Mouse (Mus musculus) MEL (cell line): Measurements from ENCODE around the gene Bricd5. TPM values are rescaled to one million over a fixed set of nuclear protein-coding genes. Genes with fewer than 3 reads are reported as not detected.

ENCODE experiments used
- DNase-seq: peaks from one replicate; pipeline ENCODE4 v3.0.0; 2011; ENCODE audit warnings: low read depth, low spot score
- H3K27ac ChIP-seq: 2 replicates; pipeline ENCODE4 v1.5.1; 2012; ENCODE audit warnings: low read depth, mild to moderate bottlenecking, control low read depth, low read length, moderate library complexity; ENCODE audit not compliant: control insufficient read depth
- H3K27me3 ChIP-seq, 2 experiments: fragments of 150-350 bp in 1 of 2; sonication (generic) in 1 of 2; 2 replicates each; pipeline ENCODE4 v1.6.1; 2012; ENCODE audit warnings: low read length in 2 of 2, mild to moderate bottlenecking in 2 of 2, improper control_type of control experiment in 1 of 2, moderate library complexity in 1 of 2; ENCODE audit not compliant: insufficient read depth in 2 of 2, control insufficient read depth in 1 of 2
- H3K36me3 ChIP-seq, 2 experiments: 2 replicates each; pipeline ENCODE4 v1.6.1; 2012 to 2014; ENCODE audit warnings: low read length in 2 of 2, improper control_type of control experiment in 1 of 2, inconsistent platforms in 1 of 2, mild to moderate bottlenecking in 1 of 2; ENCODE audit not compliant: insufficient read depth in 2 of 2, control insufficient read depth in 1 of 2
- H3K4me1 ChIP-seq, 2 experiments: fragments of 150-350 bp in 1 of 2; sonication (generic) in 1 of 2; 2 replicates each; pipeline ENCODE4 v1.6.1; 2012; ENCODE audit warnings: low read length in 2 of 2, improper control_type of control experiment in 1 of 2, mild to moderate bottlenecking in 1 of 2; ENCODE audit not compliant: insufficient read depth in 2 of 2, control insufficient read depth in 1 of 2
- H3K4me3 ChIP-seq, 2 experiments: fragments of 150-350 bp in 1 of 2; sonication (generic) in 1 of 2; 2 replicates each; pipeline ENCODE4 v1.5.1; 2012; ENCODE audit warnings: low read depth in 2 of 2, low read length in 2 of 2, mild to moderate bottlenecking in 2 of 2, moderate library complexity in 2 of 2, control low read depth in 1 of 2, improper control_type of control experiment in 1 of 2; ENCODE audit not compliant: control insufficient read depth in 1 of 2, insufficient read depth in 1 of 2
- H3K79me2 ChIP-seq: 2 replicates; pipeline ENCODE4 v1.6.1; 2012; ENCODE audit warnings: mild to moderate bottlenecking, low read length, moderate library complexity; ENCODE audit not compliant: control insufficient read depth, poor library complexity, insufficient read depth
- H3K9ac ChIP-seq: 2 replicates; pipeline ENCODE4 v1.6.1; 2012; ENCODE audit warnings: low read depth, mild to moderate bottlenecking, control low read depth, low read length, moderate library complexity; ENCODE audit not compliant: control insufficient read depth, poor library complexity, severe bottlenecking
- H3K9me3 ChIP-seq: fragments of 150-350 bp; sonication (generic); replicated peaks from 2 replicates; pipeline ENCODE4 v1.6.1; 2012; ENCODE audit warnings: mild to moderate bottlenecking, low read length, improper control_type of control experiment, moderate library complexity; ENCODE audit not compliant: insufficient read depth
- CHD1 ChIP-seq: IDR thresholded peaks from 2 replicates; pipeline ENCODE4 v1.6.1; 2012; ENCODE audit warnings: low read depth, mild to moderate bottlenecking, inconsistent platforms, low read length, improper control_type of control experiment
- CHD2 ChIP-seq: IDR thresholded peaks from 2 replicates; pipeline ENCODE4 v1.6.1; 2011; ENCODE audit warnings: low read length, improper control_type of control experiment
- CTCF ChIP-seq, 3 experiments: IDR thresholded peaks in 2 of 3; conservative IDR thresholded peaks in 1 of 3; 2 replicates each; pipeline ENCODE4 v1.5.1; 2011 to 2012; ENCODE audit warnings: low read length in 3 of 3, low read depth in 2 of 3, mild to moderate bottlenecking in 2 of 3, improper control_type of control experiment in 1 of 3, inconsistent platforms in 1 of 3, mixed read lengths in 1 of 3, moderate library complexity in 1 of 3; ENCODE audit not compliant: control insufficient read depth in 1 of 3, insufficient read depth in 1 of 3, poor library complexity in 1 of 3, severe bottlenecking in 1 of 3
- E2F4 ChIP-seq: IDR thresholded peaks from 2 replicates; pipeline ENCODE4 v1.6.1; 2011; ENCODE audit warnings: low read depth, low read length, improper control_type of control experiment, borderline replicate concordance
- EP300 ChIP-seq, 2 experiments: IDR thresholded peaks; 2 replicates each; pipeline ENCODE4 v1.6.1; 2011; ENCODE audit warnings: improper control_type of control experiment in 2 of 2, low read length in 2 of 2, low read depth in 1 of 2, mild to moderate bottlenecking in 1 of 2
- HCFC1 ChIP-seq: IDR thresholded peaks from 2 replicates; pipeline ENCODE4 v1.6.1; 2012; ENCODE audit warnings: low read depth, mild to moderate bottlenecking, inconsistent platforms, low read length, improper control_type of control experiment, moderate library complexity
- KAT2A ChIP-seq: conservative IDR thresholded peaks from 2 replicates; pipeline ENCODE4 v1.6.1; 2012; ENCODE audit warnings: low read depth, low read length, improper control_type of control experiment, inconsistent platforms
- MEF2A ChIP-seq: IDR thresholded peaks from 2 replicates; pipeline ENCODE4 v1.6.1; 2014; ENCODE audit warnings: low read depth, mild to moderate bottlenecking, inconsistent platforms, low read length, improper control_type of control experiment; ENCODE audit not compliant: poor library complexity, insufficient replicate concordance, severe bottlenecking; ENCODE audit errors: extremely low read depth
- MXI1 ChIP-seq: IDR thresholded peaks from 2 replicates; pipeline ENCODE4 v1.6.1; 2011; ENCODE audit warnings: mild to moderate bottlenecking, low read depth, low read length, improper control_type of control experiment
- MYB ChIP-seq: IDR thresholded peaks from 2 replicates; pipeline ENCODE4 v1.6.1; 2011; ENCODE audit warnings: mild to moderate bottlenecking, low read depth, low read length, improper control_type of control experiment
- POLR2AphosphoS2 ChIP-seq: IDR thresholded peaks from 2 replicates; pipeline ENCODE4 v1.6.1; 2011; ENCODE audit warnings: low read length, improper control_type of control experiment
- POLR2AphosphoS5 ChIP-seq: IDR thresholded peaks from 2 replicates; pipeline ENCODE4 v1.6.1; 2012; ENCODE audit warnings: low read depth, borderline replicate concordance, mild to moderate bottlenecking, inconsistent platforms, low read length, moderate library complexity, mixed read lengths
- SIN3A ChIP-seq: IDR thresholded peaks from 2 replicates; pipeline ENCODE4 v1.6.1; 2012; ENCODE audit warnings: low read length, improper control_type of control experiment, inconsistent platforms
- TAL1 ChIP-seq: IDR thresholded peaks from 2 replicates; pipeline ENCODE4 v1.6.1; 2012; ENCODE audit warnings: mild to moderate bottlenecking, inconsistent platforms, low read length, moderate library complexity, mixed read lengths
- TCF12 ChIP-seq: IDR thresholded peaks from 2 replicates; pipeline ENCODE4 v1.6.1; 2014; ENCODE audit warnings: low read depth, mild to moderate bottlenecking, inconsistent platforms, low read length, improper control_type of control experiment, moderate library complexity
- UBTF ChIP-seq: IDR thresholded peaks from 2 replicates; pipeline ENCODE4 v1.6.1; 2012; ENCODE audit warnings: low read depth, mild to moderate bottlenecking, inconsistent platforms, low read length, improper control_type of control experiment, moderate library complexity, borderline replicate concordance; ENCODE audit not compliant: insufficient read depth
- USF2 ChIP-seq, 2 experiments: IDR thresholded peaks; 2 replicates each; pipeline ENCODE4 v1.6.1; 2011 to 2012; ENCODE audit warnings: improper control_type of control experiment in 2 of 2, low read length in 2 of 2, borderline replicate concordance in 1 of 2, inconsistent platforms in 1 of 2, low read depth in 1 of 2, mild to moderate bottlenecking in 1 of 2; ENCODE audit not compliant: insufficient read depth in 1 of 2
- ZKSCAN1 ChIP-seq: IDR thresholded peaks from 2 replicates; pipeline ENCODE4 v1.6.1; 2012; ENCODE audit warnings: low read depth, mild to moderate bottlenecking, inconsistent platforms, low read length, improper control_type of control experiment, moderate library complexity
- ZNF384 ChIP-seq: IDR thresholded peaks from 2 replicates; pipeline ENCODE4 v1.6.1; 2012; ENCODE audit warnings: low read depth, mild to moderate bottlenecking, inconsistent platforms, low read length, improper control_type of control experiment
- polyA plus RNA-seq, 2 experiments: library from polyadenylated mRNA; stranded (reverse) in 1 of 2; unstranded in 1 of 2; fragments of >175 nt in 1 of 2; fragments of >200 nt in 1 of 2; gene quantifications; 2 replicates each; pipeline versions ENCODE4 v1.2.1 to v1.2.4; 2012; ENCODE audit warnings: low replicate concordance in 2 of 2, low read depth in 1 of 2; ENCODE audit not compliant: insufficient read length in 2 of 2, insufficient read depth in 1 of 2, missing spikeins in 1 of 2
- total RNA-seq: library from RNA; depleted of rRNA; stranded (reverse); fragments of 300-350 nt; gene quantifications from 2 replicates; pipeline ENCODE4 v1.2.3, GENCODE M21; 2012

Gene Bricd5
- total and polyA plus RNA-seq, 3 experiments: 0.82 to 2.0 TPM; not detected in 1

DNA sequence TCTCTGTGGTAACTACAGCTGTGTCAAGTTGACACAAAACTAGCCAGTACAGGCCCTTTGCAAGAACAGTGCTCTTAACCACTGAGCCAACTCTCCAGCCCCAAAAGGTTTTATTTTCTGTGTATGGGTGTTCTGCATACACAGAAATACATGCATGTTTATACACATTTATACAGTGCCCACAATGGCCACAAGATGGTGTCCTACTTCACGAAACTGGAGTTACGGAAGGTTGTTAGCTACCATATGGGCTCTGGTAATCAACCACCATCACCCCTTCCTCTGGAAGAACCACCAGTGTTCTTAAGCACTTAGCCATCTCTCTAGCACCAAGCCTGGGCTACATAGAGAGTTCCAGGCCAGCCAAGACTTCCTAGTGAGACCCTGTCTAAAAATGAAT, 12.1 kb upstream of the Bricd5 start (continued):
- TF ChIP-seq CTCF (IDR thresholded peaks at IDR 0.05 in 2 of 3, conservative IDR thresholded peaks at IDR 0.05 in 1 of 3; ENCODE audit: control insufficient read depth in 1 of 3, insufficient read depth in 1 of 3, low read depth in 2 of 3, low read length in 3 of 3, poor library complexity in 1 of 3, severe bottlenecking in 1 of 3) (peak; percentile 50 to 87 (median 54)), MYB (no peak)

GRCm38 (mm10) chr17:24462932-24463331, 10.8 kb upstream of the Bricd5 start:
- Histone ChIP-seq H3K9me3 (no peaks in the 10 kb centered on the region), H3K27me3 (no peaks in the 10 kb centered on the region), H3K79me2 (no peaks in the 10 kb centered on the region), H3K4me1 (peaks cover 0 to 12% of the 10 kb centered on the region in 2 experiments; a peak in 3 of 4 replicates), H3K9ac (no peak overlapping the region), H3K36me3 (peaks cover 0 to 4% of the 10 kb centered on the region in 2 experiments; a peak in 2 of 4 replicates), H3K4me3 (no peak overlapping the region)
- no peak for DNase-seq
- TF ChIP-seq EP300 (IDR thresholded peaks at IDR 0.05; ENCODE audit: low read depth in 1 of 2, low read length in 2 of 2): no peak
- no peak for TF ChIP-seq SIN3A
- TF ChIP-seq TCF12: no peak
- no peak for TF ChIP-seq MXI1
- no peak for TF ChIP-seq UBTF
- TF ChIP-seq MEF2A: no peak
- TF ChIP-seq HCFC1: no peak
- TF ChIP-seq E2F4: no peak
- TF ChIP-seq MYB: no peak
- TF ChIP-seq CHD2: no peak
- no peak for TF ChIP-seq ZKSCAN1
- TF ChIP-seq ZNF384: no peak
- no peak for TF ChIP-seq TAL1
- no peak for TF ChIP-seq CHD1
- no peak for TF ChIP-seq KAT2A
- TF ChIP-seq POLR2AphosphoS5: no peak
- TF ChIP-seq POLR2AphosphoS2: no peak
- no peak for TF ChIP-seq USF2 (IDR thresholded peaks at IDR 0.05; ENCODE audit: borderline replicate concordance in 1 of 2, insufficient read depth in 1 of 2, low read depth in 1 of 2, low read length in 2 of 2)
- TF ChIP-seq, all 39 proteins: peak for 0
- no peak overlapping the region for H3K27ac ChIP-seq
